Mouse (Mus musculus) midbrain, embryonic 14.5 days (tissue): ENCODE measurements around the gene Srd5a3. TPM values are rescaled to one million over a fixed set of nuclear protein-coding genes. Genes with fewer than 3 reads are reported as not detected.
A peak's percentile ranks its signal among the peaks of the same experiment; 100 is the strongest.
"Not testable (repeated sequence)": the region's sequence is repeated elsewhere in the genome, so short reads cannot be mapped to it uniquely, and the experiment has no call there.

Experiments used
- ATAC-seq: fragments of 200-750 bp; cut with Nextera tagmentation; 2 replicates; pipeline ENCODE4 v1.8.0; 2017; ENCODE audit warnings: moderate number of reproducible peaks, moderate library complexity; ENCODE audit not compliant: low FRiP score, low TSS enrichment
- DNase-seq: peaks from one replicate; pipeline ENCODE4 v3.0.0-alpha.2; 2015
- H3K27ac ChIP-seq: fragments of 300-500 bp; sonication (generic); replicated peaks from 2 replicates; pipeline ENCODE4 v1.5.1; 2014; ENCODE audit warnings: mild to moderate bottlenecking, low read depth, low read length, moderate library complexity
- H3K27me3 ChIP-seq: fragments of 300-500 bp; sonication (generic); 2 replicates; pipeline ENCODE4 v1.6.1; 2014; ENCODE audit warnings: low read length, control low read depth, mixed read lengths; ENCODE audit not compliant: control insufficient read depth, insufficient read depth
- H3K36me3 ChIP-seq: fragments of 300-500 bp; sonication (generic); 2 replicates; pipeline ENCODE4 v1.6.1; 2014; ENCODE audit warnings: low read length, control low read depth; ENCODE audit not compliant: control insufficient read depth, insufficient read depth
- H3K4me1 ChIP-seq: fragments of 300-500 bp; sonication (generic); 2 replicates; pipeline ENCODE4 v1.6.1; 2014; ENCODE audit warnings: mild to moderate bottlenecking, antibody characterized with exemption, low read length, control low read depth; ENCODE audit not compliant: control insufficient read depth, insufficient read depth
- H3K4me2 ChIP-seq: fragments of 300-500 bp; sonication (generic); 2 replicates; pipeline ENCODE4 v1.6.1; 2014; ENCODE audit warnings: mild to moderate bottlenecking, low read length, moderate library complexity
- H3K4me3 ChIP-seq: fragments of 300-500 bp; sonication (generic); replicated peaks from 2 replicates; pipeline ENCODE4 v1.5.1; 2014; ENCODE audit warnings: low read depth, low read length
- H3K9ac ChIP-seq: fragments of 300-500 bp; sonication (generic); replicated peaks from 2 replicates; pipeline ENCODE4 v1.6.1; 2014; ENCODE audit warnings: mild to moderate bottlenecking, low read length, moderate library complexity
- H3K9me3 ChIP-seq: fragments of 300-500 bp; sonication (generic); 2 replicates; pipeline ENCODE4 v1.6.1; 2016; ENCODE audit warnings: low read length, control low read depth, mixed read lengths; ENCODE audit not compliant: control insufficient read depth
- WGBS: fragments of 180-500 bp; shearing (Covaris S2); extraction: QIAGEN DNeasy Blood & Tissue Kit; methylation state at CpG from one replicate; pipeline ENCODE4 v1.1.7; 2014; 5-methylcytosine and 5-hydroxymethylcytosine counted together
- polyA plus RNA-seq: library from polyadenylated mRNA; unstranded; fragments of >200 nt; fragmentation: Nextera tagmentation; extraction: Ambion mirVana; gene quantifications from 2 replicates; pipeline ENCODE4 v1.2.1, GENCODE M21; 2014

The Srd5a3 gene
- polyA plus RNA-seq = 10.8 and 14.6 TPM in 2 replicates

GRCm38 (mm10) chr5:76139808-76140729 is at the start of gene Srd5a3:
Gene Srd5a3, plus strand, starts transcription at chr5:76140271.
- no peaks in the 10 kb centered on the region for H3K36me3 ChIP-seq
- ATAC-seq (peak; percentile 94), DNase-seq (peak; percentile 95)
- 1% methylated on average over 63 of the region's 69 CpGs for WGBS
- H3K9ac ChIP-seq = peak within 1 kb of the TSS; percentile 78
- peak within 1 kb of the TSS; percentile 82 for H3K4me2 ChIP-seq
- 0 out of 2 replicates have a peak, but pooled peaks cover 2% of the 10 kb centered on the region for H3K4me1 ChIP-seq
- H3K4me3 ChIP-seq = peak within 1 kb of the TSS; percentile 67
- peak within 1 kb of the TSS; percentile 89 for H3K27ac ChIP-seq
- H3K9me3 ChIP-seq = no peaks in the 10 kb centered on the region
- H3K27me3 ChIP-seq = no peaks in the 10 kb centered on the region

- not testable (repeated sequence) for H3K9me3 ChIP-seq, DNase-seq, H3K4me1 ChIP-seq, H3K36me3 ChIP-seq, H3K9ac ChIP-seq, H3K4me2 ChIP-seq, H3K27ac ChIP-seq, H3K27me3 ChIP-seq, H3K4me3 ChIP-seq, ATAC-seq
- 82% methylated on average over 5 of the region's 5 CpGs for WGBS
Observed at GRCm38 (mm10) chr5:76103809-76104208, 36.3 kb upstream of the Srd5a3 start.

- Histone ChIP-seq H3K4me1 (no peaks in the 10 kb centered on the region), H3K4me3 (no peak overlapping the region), H3K36me3 (no peaks in the 10 kb centered on the region), H3K4me2 (no peak overlapping the region), H3K27ac (no peak overlapping the region), H3K9ac (no peak overlapping the region), H3K9me3 (no peaks in the 10 kb centered on the region), H3K27me3 (no peaks in the 10 kb centered on the region)
- no peak for DNase-seq
- ATAC-seq = no peak
- WGBS = 75% methylated on average over 5 of the region's 5 CpGs
Observed at GRCm38 (mm10) chr5:76107306-76107705, 32.8 kb upstream of the Srd5a3 start.

GRCm38 (mm10) chr5:76108496-76108895 is 31.6 kb upstream of the Srd5a3 start:
- Histone ChIP-seq H3K27me3 (no peaks in the 10 kb centered on the region), H3K9ac (no peak overlapping the region), H3K4me1 (no peaks in the 10 kb centered on the region), H3K4me2 (no peak overlapping the region), H3K4me3 (no peak overlapping the region), H3K36me3 (no peaks in the 10 kb centered on the region), H3K9me3 (no peaks in the 10 kb centered on the region), H3K27ac (no peak overlapping the region)
- ATAC-seq (no peak), DNase-seq (no peak)
- 87% methylated on average over 3 of the region's 3 CpGs for WGBS

DNA sequence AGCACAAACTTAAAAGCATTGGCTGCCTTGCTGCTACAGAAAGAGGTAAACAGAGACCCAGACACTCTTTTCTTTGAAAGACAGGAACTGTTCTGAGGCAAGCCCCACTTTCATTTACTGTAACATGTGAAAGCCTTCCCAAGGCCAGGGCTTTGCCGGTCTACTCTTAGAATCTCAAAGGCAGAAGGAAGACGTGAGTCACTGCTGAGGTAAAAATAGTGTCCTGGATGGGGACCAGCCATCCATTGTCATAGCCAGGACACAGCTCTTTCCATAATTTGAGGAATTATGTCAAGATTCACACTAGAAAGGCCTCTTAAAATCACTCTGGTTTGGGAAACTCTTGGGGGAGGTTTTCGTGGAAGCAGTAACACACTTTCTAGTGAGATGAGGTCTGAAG is 28.9 kb upstream of the Srd5a3 start:
- WGBS = 94% methylated on average over 3 of the region's 3 CpGs
- H3K4me1 ChIP-seq = no peaks in the 10 kb centered on the region
- ATAC-seq = no peak

GRCm38 (mm10) chr5:76112016-76112415 is 28.1 kb upstream of the Srd5a3 start:
- Histone ChIP-seq H3K27ac (no peak overlapping the region), H3K9ac (no peak overlapping the region), H3K4me2 (no peak overlapping the region), H3K9me3 (no peaks in the 10 kb centered on the region), H3K36me3 (no peaks in the 10 kb centered on the region), H3K4me1 (no peaks in the 10 kb centered on the region), H3K4me3 (no peak overlapping the region), H3K27me3 (no peaks in the 10 kb centered on the region)
- DNase-seq (no peak), ATAC-seq (no peak)
- 83% methylated on average over 4 of the region's 4 CpGs for WGBS

More for the DNA sequence above, 28.9 kb upstream of the Srd5a3 start:
- Histone ChIP-seq H3K9me3 (no peaks in the 10 kb centered on the region), H3K27ac (no peak overlapping the region), H3K36me3 (no peaks in the 10 kb centered on the region), H3K4me3 (no peak overlapping the region), H3K4me2 (no peak overlapping the region), H3K27me3 (no peaks in the 10 kb centered on the region), H3K9ac (no peak overlapping the region)
- DNase-seq = no peak

DNA sequence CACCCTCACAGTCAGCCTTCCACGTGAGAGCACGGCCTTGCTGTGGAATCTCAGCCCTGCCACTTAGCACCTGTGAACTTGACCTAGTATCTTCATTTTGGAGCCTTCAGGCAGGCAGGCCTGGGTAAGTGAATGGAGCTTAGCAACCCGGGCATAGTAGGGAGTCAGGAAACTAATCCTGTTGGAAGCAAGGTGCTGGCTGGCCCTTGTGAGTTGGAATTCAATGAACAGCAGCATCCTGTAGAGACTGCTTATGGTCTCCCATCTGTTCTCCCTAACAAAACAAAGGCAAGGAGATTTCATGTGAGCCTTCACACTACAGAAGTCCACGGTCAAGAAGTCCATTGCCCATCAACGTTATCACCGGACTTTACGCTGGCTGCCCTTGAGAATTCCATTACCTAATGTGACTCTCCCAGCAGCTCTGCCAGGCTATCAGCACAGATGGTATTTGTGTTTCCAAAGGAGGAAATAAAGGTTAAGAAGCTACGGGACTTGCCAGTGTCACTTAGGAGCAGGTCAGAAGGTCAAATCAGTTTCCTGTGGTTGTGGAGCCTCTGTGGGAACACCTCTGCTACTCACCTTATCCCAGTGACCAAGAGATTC is 24.5 kb upstream of the Srd5a3 start:
- Histone ChIP-seq H3K27me3 (no peaks in the 10 kb centered on the region), H3K9ac (no peak overlapping the region), H3K27ac (no peak overlapping the region), H3K36me3 (no peaks in the 10 kb centered on the region), H3K4me2 (no peak overlapping the region), H3K4me1 (no peaks in the 10 kb centered on the region), H3K9me3 (no peaks in the 10 kb centered on the region), H3K4me3 (no peak overlapping the region)
- DNase-seq (no peak), ATAC-seq (no peak)
- 82% methylated on average over 8 of the region's 8 CpGs for WGBS

DNA sequence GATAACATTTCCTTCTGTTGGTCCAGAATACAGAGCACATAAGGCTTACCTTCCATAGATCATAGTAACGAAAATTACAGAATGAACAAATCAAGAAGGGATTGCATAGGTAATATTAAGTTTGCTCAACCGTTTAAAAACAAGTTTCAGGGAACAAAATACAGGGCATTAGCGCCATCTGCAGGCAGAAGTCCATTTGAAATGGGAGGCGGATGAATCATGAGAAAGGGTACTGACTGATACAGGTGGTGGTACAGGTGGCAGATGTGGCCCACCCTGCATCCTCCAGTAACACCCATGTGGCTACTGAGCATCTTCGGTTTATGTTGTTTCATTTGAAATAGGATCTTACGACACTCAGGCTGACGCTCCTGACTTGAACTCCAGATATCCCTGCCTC is 21.6 kb upstream of the Srd5a3 start:
- H3K9ac ChIP-seq = no peak overlapping the region
- 0 out of 2 replicates have a peak, but pooled peaks cover 6% of the 10 kb centered on the region for H3K9me3 ChIP-seq
- no peak for ATAC-seq
- no peaks in the 10 kb centered on the region for H3K4me1 ChIP-seq
- peak; percentile 88 for DNase-seq
- H3K4me3 ChIP-seq = no peak overlapping the region
- H3K27ac ChIP-seq = no peak overlapping the region
- H3K36me3 ChIP-seq = no peaks in the 10 kb centered on the region
- 37% methylated on average over 7 of the region's 7 CpGs for WGBS
- no peaks in the 10 kb centered on the region for H3K27me3 ChIP-seq
- H3K4me2 ChIP-seq = no peak overlapping the region
